Mouse (Mus musculus): Measurements from ENCODE around the gene Npy5r.

Npy5r gene

GRCm38 (mm10) chr8:66687511-66688329, at the start of gene Npy5r:
Gene Npy5r (minus strand): TSS chr8:66688128.
- in situ Hi-C loops (cut with MboI, MseI) = no loop called here

- in situ Hi-C loops (cut with MboI, MseI) = no loop called here
Observed at GRCm38 (mm10) chr8:66731957-66732356, 44.0 kb upstream of the Npy5r start.

- in situ Hi-C loops (cut with MboI, MseI) = no loop called here
Observed at GRCm38 (mm10) chr8:66729446-66729845, 41.5 kb upstream of the Npy5r start.

GRCm38 (mm10) chr8:66722835-66723234, 34.9 kb upstream of the Npy5r start:
- in situ Hi-C loops (cut with MboI, MseI) = no loop called here

GRCm38 (mm10) chr8:66714324-66714975, 26.5 kb upstream of the Npy5r start:
- in situ Hi-C loops (cut with MboI, MseI) = no loop called here

- in situ Hi-C loops (cut with MboI, MseI) = no loop called here
Observed at GRCm38 (mm10) chr8:66698782-66699181, 10.9 kb upstream of the Npy5r start.

GRCm38 (mm10) chr8:66698011-66698410, 10.1 kb upstream of the Npy5r start:
- in situ Hi-C loops (cut with MboI, MseI) = no loop called here

GRCm38 (mm10) chr8:66696970-66697843, 9.3 kb upstream of the Npy5r start, which contains the start of gene Npy1r:
Gene Npy1r (plus strand): TSS chr8:66697192.
- in situ Hi-C loops (cut with MboI, MseI) = no loop called here

- in situ Hi-C loops (cut with MboI, MseI) = no loop called here
Observed at GRCm38 (mm10) chr8:66690402-66690801, 2.5 kb upstream of the Npy5r start.

- in situ Hi-C loops (cut with MboI, MseI) = no loop called here
Observed at GRCm38 (mm10) chr8:66688799-66689198, 871 bp upstream of the Npy5r start.

- in situ Hi-C loops (cut with MboI, MseI) = no loop called here
Observed at GRCm38 (mm10) chr8:66688395-66688794, 467 bp upstream of the Npy5r start.

GRCm38 (mm10) chr8:66681261-66681660, 6.7 kb downstream of the Npy5r start:
- in situ Hi-C loops (cut with MboI, MseI) = no loop called here

GRCm38 (mm10) chr8:66630721-66631120, 57.2 kb downstream of the Npy5r start:
- in situ Hi-C loops (cut with MboI, MseI) = no loop called here
